Mouse (Mus musculus) liver, adult 2 months (tissue): ENCODE measurements around the gene Ddi2.

Experiments used
- CTCF ChIP-seq: fragments of 200-500 bp; IDR thresholded peaks from 2 replicates; pipeline ENCODE4 v1.5.1; 2011; ENCODE audit warnings: low read depth, low read length, control low read depth
- POLR2A ChIP-seq: fragments of 200-500 bp; IDR thresholded peaks from 2 replicates; pipeline ENCODE4 v1.6.1; 2011; ENCODE audit warnings: low read length, control low read depth; ENCODE audit not compliant: insufficient read depth; ENCODE audit errors: extremely low read depth

DNA sequence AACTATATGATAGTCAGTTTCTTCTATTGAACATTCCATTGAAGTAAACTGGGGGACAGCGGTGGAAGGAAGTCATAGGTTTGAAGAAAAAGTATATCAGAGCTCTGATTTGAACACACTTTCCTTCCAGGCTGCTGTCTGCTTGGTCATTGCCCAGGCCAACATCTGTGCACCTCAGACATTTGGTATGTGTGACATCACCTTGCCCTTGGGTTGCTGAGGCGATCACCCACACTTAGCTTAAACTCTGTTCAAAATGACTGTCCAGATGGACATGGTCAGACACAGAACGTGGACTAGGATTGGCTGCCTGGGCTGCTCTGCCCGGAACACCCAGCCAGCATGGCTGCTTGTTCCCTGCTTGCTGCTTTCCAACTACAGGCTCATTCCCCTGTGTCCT is 19.2 kb upstream of the Ddi2 start:
- no peak for TF ChIP-seq CTCF
- TF ChIP-seq POLR2A, result no peak
